In the genomic region with DNA sequence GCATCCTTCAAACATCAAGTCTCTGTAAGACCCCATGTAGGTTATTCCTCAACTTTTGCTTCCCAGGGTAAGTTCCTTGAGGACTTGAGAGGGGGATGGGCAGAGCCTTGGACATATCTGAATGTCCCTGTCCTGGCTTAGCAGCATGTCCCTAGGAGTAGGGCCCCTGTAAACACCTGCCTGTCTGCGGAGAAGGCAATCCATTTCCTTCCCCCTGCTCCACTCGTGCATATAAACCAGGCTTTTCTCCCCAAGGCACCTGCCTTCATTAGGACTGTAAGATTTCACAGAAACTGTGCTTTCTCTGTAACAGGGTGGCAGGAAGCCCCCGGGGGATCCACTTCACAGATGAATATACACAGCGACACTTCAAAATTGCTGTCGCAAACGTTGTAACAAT, we compare ENCODE assay signal across 21 mouse cellular contexts.
A peak's percentile ranks its signal among the peaks of the same experiment; 100 is the strongest.
DNase-seq lines count a peak whose midpoint lies in the region; ATAC-seq and TF ChIP-seq lines count a peak whose summit lies in the region.
"Had no signal": no experiment of that assay in that cellular context is flagged by ENCODE, and none has a peak within 500 bp of the region (broad histone marks: within the 10 kb centered on the region; RNA-seq: fewer than 3 reads in every experiment).

No protein-coding gene starts in this region.

- TF ChIP-seq CTCF in forebrain, postnatal 0 days (IDR thresholded peaks at IDR 0.05; ENCODE audit: low read depth): no peak
- no peak for TF ChIP-seq CTCF in hindbrain, postnatal 0 days (IDR thresholded peaks at IDR 0.05; ENCODE audit: low read depth)

- H3K4me2 ChIP-seq in forebrain, embryonic 12.5 days: no peak overlapping the region
- peak overlapping the region; percentile 30; the same call in 1 of the 2 replicates for H3K4me2 ChIP-seq in forebrain, postnatal 0 days (ENCODE audit: low read depth)
- H3K4me2 ChIP-seq in hindbrain, postnatal 0 days (ENCODE audit: low read depth, low read length): peak overlapping the region; percentile 36
- H3K4me2 ChIP-seq in neural tube, embryonic 14.5 days (ENCODE audit: low read depth, low read length): peak overlapping the region; percentile 21; the same call in 1 of the 2 replicates
- H3K4me2 ChIP-seq: heart, embryonic 11.5 days; liver, embryonic 12.5 days; lung, embryonic 15.5 days had no signal

- H3K27ac ChIP-seq in forebrain, embryonic 12.5 days: 0 out of 2 replicates have a peak overlapping the region, but pooled peaks have one; percentile 19
- no peak overlapping the region for H3K27ac ChIP-seq in forebrain, embryonic 10.5 days
- peak overlapping the region; percentile 30; the same call in 1 of the 2 replicates for H3K27ac ChIP-seq in forebrain, postnatal 0 days (ENCODE audit: low read depth, low read length)
- peak overlapping the region; percentile 36; the same call in 1 of the 2 replicates for H3K27ac ChIP-seq in hindbrain, postnatal 0 days
- peak overlapping the region; percentile 22; the same call in 1 of the 2 replicates for H3K27ac ChIP-seq in neural tube, embryonic 14.5 days (ENCODE audit: low read depth, low read length)
- H3K27ac ChIP-seq: limb, embryonic 10.5 days; liver, embryonic 12.5 days; lung, embryonic 15.5 days; stomach, postnatal 0 days had no signal

- peaks cover 9% of the 10 kb centered on the region for H3K4me1 ChIP-seq in forebrain, embryonic 12.5 days
- H3K4me1 ChIP-seq in forebrain, embryonic 10.5 days: no peaks in the 10 kb centered on the region
- no peaks in the 10 kb centered on the region; the same call in 1 of the 2 replicates for H3K4me1 ChIP-seq in forebrain, postnatal 0 days (ENCODE audit: insufficient read depth)
- no peaks in the 10 kb centered on the region for H3K4me1 ChIP-seq in hindbrain, postnatal 0 days (ENCODE audit: insufficient read depth, low read length)
- H3K4me1 ChIP-seq in neural tube, embryonic 14.5 days (ENCODE audit: control insufficient read depth, insufficient read depth, low read length): peaks cover 16% of the 10 kb centered on the region
- H3K4me1 ChIP-seq: limb, embryonic 10.5 days; liver, embryonic 12.5 days; lung, embryonic 15.5 days had no signal

- intact Hi-C loops in left cerebral cortex, postnatal 4 days (cut with DNase I): no loop called here

- 65% methylated on average over 6 of the region's 6 CpGs for WGBS in forebrain, embryonic 12.5 days
- 80% methylated on average over 6 of the region's 6 CpGs for WGBS in forebrain, embryonic 10.5 days
- 44% methylated on average over 6 of the region's 6 CpGs for WGBS in forebrain, postnatal 0 days
- 39% methylated on average over 6 of the region's 6 CpGs for WGBS in hindbrain, postnatal 0 days
- WGBS in neural tube, embryonic 14.5 days: 35% methylated on average over 6 of the region's 6 CpGs

- no peaks in the 10 kb centered on the region for H3K36me3 ChIP-seq in forebrain, embryonic 12.5 days (replicated peaks)
- H3K36me3 ChIP-seq in forebrain, embryonic 10.5 days (replicated peaks): no peaks in the 10 kb centered on the region
- no peaks in the 10 kb centered on the region for H3K36me3 ChIP-seq in forebrain, postnatal 0 days (ENCODE audit: insufficient read depth)
- no peaks in the 10 kb centered on the region for H3K36me3 ChIP-seq in hindbrain, postnatal 0 days (ENCODE audit: insufficient read depth, low read length)
- no peaks in the 10 kb centered on the region for H3K36me3 ChIP-seq in neural tube, embryonic 14.5 days (ENCODE audit: control insufficient read depth, insufficient read depth, low read length)
- H3K36me3 ChIP-seq: limb, embryonic 10.5 days; liver, embryonic 12.5 days; lung, embryonic 15.5 days had no signal

- ATAC-seq in forebrain, embryonic 12.5 days (ENCODE audit: low FRiP score): no peak
- ATAC-seq in forebrain, postnatal 0 days: peak; percentile 77
- ATAC-seq in hindbrain, postnatal 0 days: peak; percentile 56; the same call in 1 of the 2 replicates
- ATAC-seq in neural tube, embryonic 14.5 days (ENCODE audit: low read depth): peak; percentile 46
- ATAC-seq: CD4-positive, CD25-positive, alpha-beta regulatory T cell, adult 4 months; intestine, embryonic 16.5 days; liver, embryonic 12.5 days had no signal

- DNase-seq in forebrain, embryonic 10.5 days (ENCODE audit: extremely low spot score, low spot score): no peak
- peak; percentile 37 for DNase-seq in forebrain, postnatal 0 days
- DNase-seq in hindbrain, postnatal 0 days (ENCODE audit: low spot score): peak; percentile 16
- DNase-seq in frontal cortex, adult 2 months (ENCODE audit: extremely low spot score in 1 of 2, low spot score in 1 of 2): no peak
- no peak for DNase-seq in frontal cortex, postnatal 36 days (ENCODE audit: low spot score in 2 of 2)
- DNase-seq in left cerebral cortex, postnatal 4 days: no peak
- DNase-seq: cerebellum, adult 11-12 months; cerebellum, postnatal 25 days; gastrocnemius, postnatal 36 days; heart, postnatal 14 days; right cerebral cortex, postnatal 25 days; thymus, postnatal 4 days had no signal

- H3K9ac ChIP-seq in forebrain, embryonic 12.5 days: no peak overlapping the region
- no peak overlapping the region for H3K9ac ChIP-seq in forebrain, postnatal 0 days
- peak overlapping the region; percentile 30; the same call in 1 of the 2 replicates for H3K9ac ChIP-seq in hindbrain, postnatal 0 days (replicated peaks; ENCODE audit: low read length)
- H3K9ac ChIP-seq in neural tube, embryonic 14.5 days (replicated peaks; ENCODE audit: low read depth, low read length): no peak overlapping the region
- H3K9ac ChIP-seq: liver, embryonic 12.5 days; lung, embryonic 15.5 days had no signal

- no peak overlapping the region for H3K4me3 ChIP-seq in forebrain, embryonic 12.5 days (replicated peaks)
- H3K4me3 ChIP-seq in forebrain, embryonic 10.5 days: no peak overlapping the region
- H3K4me3 ChIP-seq in forebrain, postnatal 0 days (ENCODE audit: low read depth, low read length): no peak overlapping the region
- no peak overlapping the region for H3K4me3 ChIP-seq in hindbrain, postnatal 0 days (ENCODE audit: low read length)
- H3K4me3 ChIP-seq in neural tube, embryonic 14.5 days (ENCODE audit: low read depth, low read length): no peak overlapping the region
- H3K4me3 ChIP-seq: limb, embryonic 10.5 days; liver, embryonic 12.5 days; lung, embryonic 15.5 days had no signal

- H3K27me3 ChIP-seq in forebrain, embryonic 12.5 days: no peaks in the 10 kb centered on the region
- H3K27me3 ChIP-seq in forebrain, embryonic 10.5 days (ENCODE audit: poor library complexity, severe bottlenecking): no peaks in the 10 kb centered on the region
- no peaks in the 10 kb centered on the region for H3K27me3 ChIP-seq in forebrain, postnatal 0 days (ENCODE audit: insufficient read depth, low read length)
- H3K27me3 ChIP-seq in hindbrain, postnatal 0 days (ENCODE audit: insufficient read depth, low read length): no peaks in the 10 kb centered on the region
- no peaks in the 10 kb centered on the region for H3K27me3 ChIP-seq in neural tube, embryonic 14.5 days (ENCODE audit: control insufficient read depth, insufficient read depth, low read length)
- H3K27me3 ChIP-seq: liver, embryonic 12.5 days; lung, embryonic 15.5 days had no signal

- no peaks in the 10 kb centered on the region for H3K9me3 ChIP-seq in forebrain, embryonic 12.5 days
- no peaks in the 10 kb centered on the region for H3K9me3 ChIP-seq in forebrain, embryonic 10.5 days
- no peaks in the 10 kb centered on the region for H3K9me3 ChIP-seq in forebrain, postnatal 0 days (ENCODE audit: low read length)
- H3K9me3 ChIP-seq in hindbrain, postnatal 0 days (ENCODE audit: low read length): no peaks in the 10 kb centered on the region
- no peaks in the 10 kb centered on the region for H3K9me3 ChIP-seq in neural tube, embryonic 14.5 days (ENCODE audit: control insufficient read depth, low read length)
- H3K9me3 ChIP-seq: limb, embryonic 10.5 days; liver, embryonic 12.5 days; lung, embryonic 15.5 days had no signal

Comparison
In these comparisons a context has a peak if more than half of its experiments do, and no peak if none do; other contexts are left out.
1. DNase-seq: peak in forebrain, postnatal 0 days (single experiment) and hindbrain, postnatal 0 days (single experiment); none in forebrain, embryonic 10.5 days (single experiment), frontal cortex, adult 2 months (0 of 2), frontal cortex, postnatal 36 days (0 of 2) and left cerebral cortex, postnatal 4 days (single experiment).